Mouse (Mus musculus) retina, postnatal 7 days (tissue): ENCODE results near the gene Fbxo42.
"Not testable (repeated sequence)": the region's sequence is repeated elsewhere in the genome, so short reads cannot be mapped to it uniquely, and the experiment has no call there.

Experiments
- DNase-seq: peaks from one replicate; pipeline ENCODE4 v3.0.0-alpha.2; 2012; ENCODE audit warnings: low read depth, low spot score

Fbxo42 gene

GRCm38 (mm10) chr4:141134751-141135530 lies 12.8 kb upstream of the Fbxo42 start:
- DNase-seq, result no peak

GRCm38 (mm10) chr4:141136126-141136525 lies 11.6 kb upstream of the Fbxo42 start:
- no peak for DNase-seq

- not testable (repeated sequence) for DNase-seq
Observed at GRCm38 (mm10) chr4:141137740-141138139, 10.0 kb upstream of the Fbxo42 start.

GRCm38 (mm10) chr4:141138425-141139115 lies 9.1 kb upstream of the Fbxo42 start:
- DNase-seq, result no peak

GRCm38 (mm10) chr4:141139116-141139970 lies 8.4 kb upstream of the Fbxo42 start, which contains the start of gene Szrd1:
Szrd1 (minus strand) TSS chr4:141139775.
- DNase-seq, result peak; percentile 98

- DNase-seq, result not testable (repeated sequence)
Observed at GRCm38 (mm10) chr4:141140354-141140753, 7.4 kb upstream of the Fbxo42 start.

GRCm38 (mm10) chr4:141140967-141141366 lies 6.7 kb upstream of the Fbxo42 start:
- no peak for DNase-seq

GRCm38 (mm10) chr4:141142285-141142811 lies 5.4 kb upstream of the Fbxo42 start:
- peak; percentile 49 for DNase-seq

- DNase-seq, result not testable (repeated sequence)
Observed at GRCm38 (mm10) chr4:141145124-141145523, 2.6 kb upstream of the Fbxo42 start.

- DNase-seq, result no peak
Observed at GRCm38 (mm10) chr4:141146491-141147033, 1.2 kb upstream of the Fbxo42 start.

- no peak for DNase-seq
Observed at GRCm38 (mm10) chr4:141148009-141148801, 492 bp downstream of the Fbxo42 start.

GRCm38 (mm10) chr4:141149116-141149515 lies 1.4 kb downstream of the Fbxo42 start:
- DNase-seq, result no peak

GRCm38 (mm10) chr4:141157485-141157884 lies 9.8 kb downstream of the Fbxo42 start:
- DNase-seq, result no peak

GRCm38 (mm10) chr4:141158609-141159008 lies 10.9 kb downstream of the Fbxo42 start:
- no peak for DNase-seq

GRCm38 (mm10) chr4:141159093-141159492 lies 11.4 kb downstream of the Fbxo42 start:
- no peak for DNase-seq

GRCm38 (mm10) chr4:141159666-141160065 lies 12.0 kb downstream of the Fbxo42 start:
- DNase-seq, result no peak

- DNase-seq, result no peak
Observed at GRCm38 (mm10) chr4:141160193-141160592, 12.5 kb downstream of the Fbxo42 start.

GRCm38 (mm10) chr4:141161699-141162208 lies 14.0 kb downstream of the Fbxo42 start:
- DNase-seq, result no peak

GRCm38 (mm10) chr4:141163729-141164128 lies 16.0 kb downstream of the Fbxo42 start:
- no peak for DNase-seq

GRCm38 (mm10) chr4:141165744-141166292 lies 18.1 kb downstream of the Fbxo42 start:
- DNase-seq, result no peak
